Mouse (Mus musculus) megakaryocyte, embryonic 14.5 days (primary cell): ENCODE measurements around the gene AI413582. TPM values are rescaled to one million over a fixed set of nuclear protein-coding genes. Genes with fewer than 3 reads are reported as not detected.

Experiments used
- H3K27me3 ChIP-seq: replicated peaks from 2 replicates; pipeline ENCODE3; 2012; ENCODE audit warnings: inconsistent platforms
- H3K36me3 ChIP-seq: replicated peaks from 2 replicates; pipeline ENCODE3; 2012; ENCODE audit warnings: low read length, inconsistent platforms, mixed read lengths
- H3K4me1 ChIP-seq: 2 replicates; pipeline ENCODE4 v1.6.1; 2012; ENCODE audit warnings: inconsistent platforms
- H3K4me3 ChIP-seq: replicated peaks from 2 replicates; pipeline ENCODE3; 2012; ENCODE audit warnings: moderate library complexity, mild to moderate bottlenecking, inconsistent platforms
- H3K9me3 ChIP-seq: 2 replicates; pipeline ENCODE4 v1.6.1; 2012; ENCODE audit warnings: inconsistent platforms
- FLI1 ChIP-seq: IDR thresholded peaks from 2 replicates; pipeline ENCODE4 v1.6.1; 2012; ENCODE audit warnings: low read length, inconsistent platforms, mixed read lengths
- GATA1 ChIP-seq: IDR thresholded peaks from 3 replicates; pipeline ENCODE4 v1.6.1; 2012; ENCODE audit warnings: mixed read lengths, low read length, inconsistent platforms, borderline replicate concordance
- polyA plus RNA-seq: library from polyadenylated mRNA; stranded (reverse); fragments of >175 nt; gene quantifications from 2 replicates; pipeline ENCODE4 v1.2.3, GENCODE M21; 2012; ENCODE audit warnings: low replicate concordance; ENCODE audit not compliant: insufficient read depth

The AI413582 gene
- 81.1 and 284 TPM in 2 replicates for polyA plus RNA-seq

DNA sequence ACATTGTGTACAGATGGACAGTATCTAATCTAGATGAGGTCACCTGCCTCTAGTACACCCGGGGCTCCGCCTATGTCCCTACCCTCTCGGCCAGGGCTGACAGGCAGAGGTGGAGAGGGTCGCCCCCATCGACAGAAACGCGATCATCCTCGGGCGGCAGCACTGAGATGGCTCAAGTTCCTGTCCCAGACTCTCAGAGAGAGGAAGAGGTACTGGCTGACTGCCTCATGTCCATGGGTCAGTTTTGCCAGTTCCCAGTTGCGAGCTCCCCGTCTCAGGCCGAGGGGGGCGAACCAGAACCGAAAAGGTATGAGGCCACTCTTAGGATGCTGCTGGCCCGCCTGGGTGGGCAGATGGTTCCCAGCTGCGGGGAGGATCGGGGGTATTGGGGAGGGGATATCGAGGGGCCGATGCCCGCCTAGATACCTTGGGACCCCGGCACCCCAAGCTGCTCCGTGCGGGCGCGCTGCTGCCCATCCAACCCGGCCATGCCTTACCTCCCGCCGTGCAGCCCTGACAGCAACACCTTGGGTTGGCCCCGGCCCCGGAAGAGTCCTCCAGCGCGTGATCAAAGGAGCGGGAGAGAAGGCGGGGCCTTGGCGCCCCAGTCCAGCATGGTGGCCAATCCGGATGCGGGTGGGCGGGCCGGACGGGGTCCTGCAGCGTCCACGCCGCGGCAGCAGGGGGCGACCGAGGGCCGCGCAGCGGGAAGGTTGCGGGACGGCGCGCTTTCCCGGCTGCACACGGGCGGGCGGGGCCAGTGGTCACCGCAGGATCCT is at the start of gene AI413582:
TSS of gene AI413582 (minus strand) at position 594 of the 779 bp plus-strand sequence.
- H3K4me1 ChIP-seq: peaks cover 85% of the 10 kb centered on the region
- no peaks in the 10 kb centered on the region for H3K9me3 ChIP-seq
- no peak for TF ChIP-seq GATA1
- TF ChIP-seq FLI1: no peak
- peak within 1 kb of the TSS; percentile 99 for H3K4me3 ChIP-seq
- no peaks in the 10 kb centered on the region for H3K27me3 ChIP-seq
- peaks cover 63% of the 10 kb centered on the region for H3K36me3 ChIP-seq

DNA sequence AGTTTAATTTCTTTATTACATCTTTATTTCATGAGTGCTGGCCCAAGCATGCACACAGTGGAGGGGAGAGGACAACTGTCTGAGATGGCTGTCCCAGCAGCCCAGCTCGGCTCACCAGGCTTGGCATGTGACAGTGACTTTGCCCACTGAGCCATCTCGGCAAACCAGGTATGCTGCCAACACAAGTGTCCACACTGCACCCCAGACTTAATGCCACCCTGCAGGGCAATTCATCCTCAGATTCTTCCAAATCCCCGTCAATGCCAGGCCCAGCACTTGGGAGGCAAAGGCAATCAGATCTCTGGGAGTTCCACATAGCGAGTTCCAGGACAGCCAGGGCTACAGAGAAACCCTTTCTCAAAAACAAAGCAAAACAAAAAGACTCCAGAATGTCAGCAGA is 47.5 kb upstream of the AI413582 start:
- no peaks in the 10 kb centered on the region for H3K9me3 ChIP-seq
- no peak for TF ChIP-seq GATA1
- no peak for TF ChIP-seq FLI1
- H3K27me3 ChIP-seq: no peaks in the 10 kb centered on the region
- H3K4me1 ChIP-seq: peaks cover 97% of the 10 kb centered on the region
- peaks cover 90% of the 10 kb centered on the region for H3K36me3 ChIP-seq
- peak overlapping the region; percentile 80 for H3K4me3 ChIP-seq

DNA sequence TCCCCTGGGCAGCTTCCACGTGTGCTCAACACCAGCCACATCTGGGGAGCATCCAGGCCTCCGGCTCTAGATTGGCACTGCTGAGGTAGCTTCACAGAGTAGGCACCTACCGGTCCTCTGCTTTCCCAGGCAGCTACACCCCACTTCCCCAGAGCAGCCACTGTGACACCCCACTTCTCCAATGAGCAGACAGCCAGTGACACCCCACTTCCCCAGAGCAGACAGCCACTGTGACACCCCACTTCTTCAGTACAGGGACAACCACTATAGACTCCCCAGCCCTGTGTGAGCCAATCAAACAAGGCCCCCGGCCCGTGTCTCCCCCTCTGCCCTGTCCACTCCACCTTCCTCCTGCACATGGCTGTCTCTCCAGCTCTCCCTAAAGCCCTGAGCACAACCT is 46.4 kb upstream of the AI413582 start:
- peaks cover 90% of the 10 kb centered on the region for H3K36me3 ChIP-seq
- peak overlapping the region; percentile 87 for H3K4me3 ChIP-seq
- peaks cover 97% of the 10 kb centered on the region for H3K4me1 ChIP-seq
- no peaks in the 10 kb centered on the region for H3K27me3 ChIP-seq
- no peaks in the 10 kb centered on the region for H3K9me3 ChIP-seq
- TF ChIP-seq GATA1: no peak
- no peak for TF ChIP-seq FLI1

DNA sequence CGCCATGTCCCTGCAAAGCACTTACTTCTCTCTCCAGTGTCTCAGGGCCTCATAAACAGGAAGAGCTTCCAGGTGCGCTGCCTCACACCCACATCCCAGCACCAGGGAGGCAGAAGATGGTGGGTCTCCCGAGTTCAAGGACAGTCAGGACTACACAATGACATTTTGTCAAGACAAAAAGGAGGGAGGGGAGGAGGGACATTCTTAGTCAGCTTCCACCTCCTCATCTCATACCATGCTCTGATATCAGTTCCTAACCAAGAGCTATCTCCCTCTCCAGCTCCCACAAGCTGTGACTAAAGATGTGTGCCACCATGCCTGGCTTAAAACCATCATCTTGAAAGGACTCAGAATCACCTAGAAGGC is 45.9 kb upstream of the AI413582 start:
- Histone ChIP-seq H3K4me1 (peaks cover 97% of the 10 kb centered on the region), H3K27me3 (no peaks in the 10 kb centered on the region), H3K9me3 (no peaks in the 10 kb centered on the region), H3K4me3 (peak overlapping the region; percentile 87), H3K36me3 (peaks cover 89% of the 10 kb centered on the region)
- TF ChIP-seq GATA1: no peak
- no peak for TF ChIP-seq FLI1

DNA sequence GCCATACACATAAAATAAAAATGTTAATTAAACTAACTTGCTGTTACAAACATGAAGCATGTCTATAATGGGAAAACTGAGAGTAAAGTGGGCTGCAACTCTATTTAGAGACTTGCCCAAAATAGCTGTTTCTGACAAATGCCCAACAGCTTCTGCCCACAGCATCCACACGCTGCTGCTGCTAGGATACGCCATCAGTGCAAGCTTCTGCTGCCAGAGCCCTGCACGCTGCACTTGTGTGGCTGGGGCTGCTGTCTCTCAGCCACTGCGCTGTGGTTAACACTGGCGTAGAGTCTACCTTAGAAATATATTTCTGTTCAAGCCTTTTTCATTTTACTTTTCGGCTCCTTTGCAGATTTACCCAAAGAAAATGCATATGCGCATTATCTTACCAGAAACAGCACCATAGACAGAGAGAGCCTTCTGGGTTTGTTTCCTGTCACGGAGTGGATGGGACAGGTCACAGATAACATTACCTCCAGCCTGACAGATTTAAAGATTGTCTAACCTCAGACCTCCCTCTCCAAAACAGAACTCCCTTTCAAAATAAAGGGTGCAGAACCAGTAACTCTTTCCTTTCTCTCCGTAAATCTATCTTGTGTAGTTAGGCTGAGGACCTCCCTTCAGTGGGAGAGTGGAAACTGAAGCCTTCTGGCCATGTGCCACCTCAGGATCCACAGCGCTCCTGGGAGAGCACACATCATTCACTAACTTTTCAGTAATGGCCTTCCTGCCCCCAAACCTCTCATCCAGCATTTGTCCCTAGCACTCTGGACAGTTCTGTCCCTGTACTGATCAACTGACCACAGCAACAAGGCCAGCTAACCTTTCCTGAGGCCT is 45.3 kb upstream of the AI413582 start:
- peaks cover 93% of the 10 kb centered on the region for H3K36me3 ChIP-seq
- H3K9me3 ChIP-seq: no peaks in the 10 kb centered on the region
- H3K4me1 ChIP-seq: peaks cover 100% of the 10 kb centered on the region
- no peaks in the 10 kb centered on the region for H3K27me3 ChIP-seq
- H3K4me3 ChIP-seq: peak overlapping the region; percentile 87
- no peak for TF ChIP-seq GATA1
- no peak for TF ChIP-seq FLI1

DNA sequence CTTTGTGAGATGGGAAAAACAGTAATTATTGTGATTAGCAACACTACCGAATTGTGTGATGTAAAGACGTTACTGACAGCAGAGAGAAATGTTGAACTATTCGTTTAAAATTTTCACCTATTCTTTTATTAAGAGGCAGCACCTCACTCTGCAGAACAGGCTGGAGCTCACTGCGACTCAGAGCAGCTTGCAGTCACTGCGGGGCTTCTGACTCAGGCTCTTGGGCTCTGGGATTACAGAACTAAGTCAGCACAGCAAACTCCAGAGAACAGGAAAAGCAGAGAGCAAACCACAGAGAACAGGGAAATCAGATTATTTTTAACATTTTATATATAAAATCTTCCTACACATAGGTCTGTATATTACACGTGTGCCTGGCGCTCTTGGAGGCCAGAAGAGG is 44.0 kb upstream of the AI413582 start:
- no peaks in the 10 kb centered on the region for H3K27me3 ChIP-seq
- H3K4me1 ChIP-seq: peaks cover 100% of the 10 kb centered on the region
- no peak overlapping the region for H3K4me3 ChIP-seq
- TF ChIP-seq FLI1 (no peak), GATA1 (no peak)
- H3K9me3 ChIP-seq: no peaks in the 10 kb centered on the region
- H3K36me3 ChIP-seq: peaks cover 87% of the 10 kb centered on the region

DNA sequence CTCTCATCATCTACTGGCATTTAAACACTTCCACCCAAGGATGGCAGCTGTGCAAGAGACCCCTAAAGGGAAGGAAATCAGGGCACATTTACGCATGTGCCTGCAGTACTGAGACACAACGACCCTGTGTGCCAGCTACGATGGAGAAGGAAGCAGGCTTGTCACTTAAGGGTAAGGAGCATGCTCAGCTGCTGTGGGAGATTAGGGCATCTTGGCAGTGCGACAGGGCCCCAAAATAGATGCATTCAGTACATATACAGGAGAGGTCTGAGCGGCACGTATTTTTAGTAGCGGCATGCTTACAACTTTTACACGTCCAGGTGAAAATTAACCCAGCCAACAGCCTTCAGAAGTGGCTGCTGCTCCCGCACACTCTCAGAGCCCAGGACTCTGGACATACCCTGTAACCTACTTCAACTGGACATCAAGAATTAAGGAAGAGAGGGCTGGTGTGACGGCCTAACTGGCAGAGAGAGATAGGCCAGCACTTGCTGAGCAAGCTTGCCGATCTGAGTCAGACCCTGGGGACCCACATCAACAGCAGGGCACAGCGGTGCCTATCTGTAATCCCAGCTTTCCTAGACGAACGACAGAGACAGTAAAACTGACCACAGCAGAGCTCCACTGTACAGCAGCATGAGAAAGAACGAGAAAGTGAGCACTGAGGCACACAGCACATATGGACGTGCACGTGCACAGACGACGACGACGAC is 38.1 kb upstream of the AI413582 start:
- Histone ChIP-seq H3K27me3 (no peaks in the 10 kb centered on the region), H3K4me1 (peaks cover 97% of the 10 kb centered on the region), H3K9me3 (no peaks in the 10 kb centered on the region), H3K36me3 (peaks cover 76% of the 10 kb centered on the region), H3K4me3 (peak overlapping the region; percentile 86)
- TF ChIP-seq FLI1 (no peak), GATA1 (peak; percentile 77; the same call in 1 of the 3 replicates)

DNA sequence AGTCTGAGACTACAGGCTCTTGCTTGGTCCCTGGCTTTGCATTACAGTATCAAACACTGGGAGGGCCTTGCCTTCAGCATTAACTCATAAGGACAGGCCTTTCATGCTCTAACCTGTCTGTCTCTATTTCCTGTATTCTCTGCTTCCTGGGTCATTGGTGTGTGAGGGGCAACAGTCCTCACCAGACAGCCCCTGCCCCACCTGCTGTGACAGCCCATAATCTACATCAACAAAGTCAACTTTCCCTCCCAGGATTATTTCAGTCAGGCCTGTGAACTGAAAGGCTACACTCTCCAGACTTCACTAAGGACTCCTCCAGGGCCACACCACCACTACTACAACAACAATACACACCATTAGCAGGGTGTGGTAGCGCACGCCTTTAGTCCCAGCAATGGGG is 37.5 kb upstream of the AI413582 start:
- TF ChIP-seq FLI1 (no peak), GATA1 (no peak)
- Histone ChIP-seq H3K27me3 (no peaks in the 10 kb centered on the region), H3K4me3 (peak overlapping the region; percentile 86), H3K36me3 (peaks cover 77% of the 10 kb centered on the region), H3K4me1 (peaks cover 97% of the 10 kb centered on the region), H3K9me3 (no peaks in the 10 kb centered on the region)

DNA sequence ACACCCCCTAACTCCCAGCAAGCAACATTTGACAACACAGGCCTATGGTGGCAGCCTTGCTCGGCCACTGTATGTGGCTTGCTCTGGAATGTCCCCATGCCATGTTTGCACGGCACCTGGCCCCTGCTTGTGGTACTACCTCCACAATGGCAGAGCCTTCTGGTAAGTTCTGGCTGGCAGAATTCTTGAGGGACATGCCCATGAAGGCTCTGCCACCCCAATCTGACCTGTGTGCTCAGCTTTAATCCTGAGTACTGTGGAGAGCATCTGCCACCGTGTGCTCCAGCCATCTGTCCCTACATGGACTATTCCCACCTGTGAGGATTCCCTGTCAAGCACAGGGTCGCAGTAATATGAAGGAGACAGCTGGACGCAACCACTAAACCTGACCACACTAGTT is 35.3 kb upstream of the AI413582 start:
- peaks cover 78% of the 10 kb centered on the region for H3K36me3 ChIP-seq
- TF ChIP-seq FLI1 (no peak), GATA1 (no peak)

DNA sequence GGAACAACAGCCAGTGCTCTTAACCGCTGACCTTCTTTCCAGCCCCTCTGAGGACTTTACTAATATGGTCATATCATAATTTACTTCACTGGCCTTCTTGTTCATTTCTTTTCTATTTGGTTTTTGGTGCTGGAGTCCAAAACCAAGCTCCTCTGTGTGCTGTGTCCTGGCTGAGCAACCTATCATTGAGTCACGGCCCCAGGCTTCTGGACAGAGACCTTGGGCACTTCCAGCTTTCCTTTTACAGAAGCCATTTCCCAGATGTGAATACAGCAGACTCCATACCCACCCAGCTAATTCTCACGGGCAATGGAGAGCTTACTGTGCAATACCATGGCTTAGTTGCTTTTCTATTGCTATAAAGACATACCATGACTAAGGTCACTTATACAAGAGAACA is 34.7 kb upstream of the AI413582 start:
- Histone ChIP-seq H3K9me3 (no peaks in the 10 kb centered on the region), H3K36me3 (peaks cover 82% of the 10 kb centered on the region), H3K4me1 (peaks cover 93% of the 10 kb centered on the region), H3K4me3 (no peak overlapping the region), H3K27me3 (no peaks in the 10 kb centered on the region)
- TF ChIP-seq GATA1: no peak

More for the DNA sequence above, 35.3 kb upstream of the AI413582 start:
- H3K4me1 ChIP-seq: peaks cover 93% of the 10 kb centered on the region
- H3K4me3 ChIP-seq: peak overlapping the region; percentile 76
- no peaks in the 10 kb centered on the region for H3K9me3 ChIP-seq
- H3K27me3 ChIP-seq: no peaks in the 10 kb centered on the region
